Mouse (Mus musculus) E14TG2a.4 (cell line): ENCODE results near the gene E130308A19Rik.

Experiments used
- CTCF ChIP-seq: conservative IDR thresholded peaks from 2 replicates; pipeline ENCODE4 v1.5.1; 2014; ENCODE audit warnings: low read length
- NANOG ChIP-seq: IDR thresholded peaks from 2 replicates; pipeline ENCODE4 v1.6.1; 2014; ENCODE audit warnings: borderline replicate concordance, low read length, mixed read lengths
- POU5F1 ChIP-seq: IDR thresholded peaks from 2 replicates; pipeline ENCODE4 v1.6.1; 2014; ENCODE audit warnings: low read length, borderline replicate concordance

- TF ChIP-seq CTCF (peak; percentile 50), POU5F1 (no peak), NANOG (no peak)
Observed at GRCm38 (mm10) chr4:59780568-59780967, 154.6 kb downstream of the E130308A19Rik start.
